Mouse (Mus musculus) erythroblast, embryonic 14.5 days (primary cell): ENCODE measurements around the gene Micall1. TPM values are rescaled to one million over a fixed set of nuclear protein-coding genes. Genes with fewer than 3 reads are reported as not detected.

Experiments
- H3K27me3 ChIP-seq: 2 replicates; pipeline ENCODE4 v1.6.1; 2012; ENCODE audit warnings: inconsistent platforms; ENCODE audit not compliant: control insufficient read depth
- H3K36me3 ChIP-seq: 2 replicates; pipeline ENCODE4 v1.6.1; 2012; ENCODE audit warnings: mild to moderate bottlenecking, inconsistent platforms; ENCODE audit not compliant: control insufficient read depth
- H3K4me1 ChIP-seq: 2 replicates; pipeline ENCODE4 v1.6.1; 2012; ENCODE audit warnings: inconsistent platforms; ENCODE audit not compliant: control insufficient read depth
- H3K4me3 ChIP-seq: replicated peaks from 2 replicates; pipeline ENCODE3; 2012; ENCODE audit warnings: moderate library complexity, mild to moderate bottlenecking, inconsistent platforms
- H3K9me3 ChIP-seq: 2 replicates; pipeline ENCODE4 v1.6.1; 2012; ENCODE audit warnings: low read length, inconsistent platforms, mixed read lengths; ENCODE audit not compliant: control insufficient read depth
- GATA1 ChIP-seq: IDR thresholded peaks from 2 replicates; pipeline ENCODE4 v1.6.1; 2012; ENCODE audit warnings: low read length, inconsistent platforms, mixed read lengths
- TAL1 ChIP-seq: IDR thresholded peaks from 3 replicates; pipeline ENCODE4 v1.6.1; 2012; ENCODE audit warnings: low read length, inconsistent platforms, mixed read lengths
- polyA plus RNA-seq: library from polyadenylated mRNA; stranded (reverse); fragments of >175 nt; gene quantifications from 2 replicates; pipeline ENCODE4 v1.2.3, GENCODE M21; 2012

Gene Micall1
- polyA plus RNA-seq, 1 experiment, result 0.09 TPM

GRCm38 (mm10) chr15:79095483-79095882, 13.2 kb upstream of the Micall1 start:
- H3K27me3 ChIP-seq, result no peaks in the 10 kb centered on the region; the same call in 1 of the 2 replicates
- no peaks in the 10 kb centered on the region for H3K9me3 ChIP-seq
- TF ChIP-seq TAL1 (no peak), GATA1 (no peak)
- H3K4me3 ChIP-seq, result no peak overlapping the region
- peaks cover 17% of the 10 kb centered on the region for H3K4me1 ChIP-seq
- peaks cover 63% of the 10 kb centered on the region for H3K36me3 ChIP-seq

- Histone ChIP-seq H3K4me1 (peaks cover 17% of the 10 kb centered on the region), H3K27me3 (no peaks in the 10 kb centered on the region; the same call in 1 of the 2 replicates), H3K36me3 (peaks cover 52% of the 10 kb centered on the region), H3K9me3 (no peaks in the 10 kb centered on the region), H3K4me3 (no peak overlapping the region)
- TF ChIP-seq GATA1 (no peak), TAL1 (no peak)
Observed at GRCm38 (mm10) chr15:79096556-79096955, 12.1 kb upstream of the Micall1 start.

GRCm38 (mm10) chr15:79097135-79097534, 11.6 kb upstream of the Micall1 start:
- H3K9me3 ChIP-seq, result no peaks in the 10 kb centered on the region
- TF ChIP-seq TAL1 (no peak), GATA1 (no peak)
- H3K4me1 ChIP-seq, result peaks cover 17% of the 10 kb centered on the region
- peaks cover 47% of the 10 kb centered on the region for H3K36me3 ChIP-seq
- no peaks in the 10 kb centered on the region; the same call in 1 of the 2 replicates for H3K27me3 ChIP-seq
- no peak overlapping the region for H3K4me3 ChIP-seq

- Histone ChIP-seq H3K27me3 (no peaks in the 10 kb centered on the region; the same call in 1 of the 2 replicates), H3K36me3 (peaks cover 42% of the 10 kb centered on the region), H3K4me1 (peaks cover 17% of the 10 kb centered on the region), H3K9me3 (no peaks in the 10 kb centered on the region), H3K4me3 (no peak overlapping the region)
- TF ChIP-seq TAL1 (no peak), GATA1 (no peak)
Observed at GRCm38 (mm10) chr15:79097611-79098025, 11.1 kb upstream of the Micall1 start.

GRCm38 (mm10) chr15:79098220-79098619, 10.5 kb upstream of the Micall1 start:
- Histone ChIP-seq H3K27me3 (no peaks in the 10 kb centered on the region; the same call in 1 of the 2 replicates), H3K4me1 (peaks cover 17% of the 10 kb centered on the region), H3K9me3 (no peaks in the 10 kb centered on the region), H3K36me3 (peaks cover 36% of the 10 kb centered on the region), H3K4me3 (no peak overlapping the region)
- no peak for TF ChIP-seq TAL1
- no peak for TF ChIP-seq GATA1

GRCm38 (mm10) chr15:79098868-79099267, 9.8 kb upstream of the Micall1 start:
- H3K27me3 ChIP-seq, result no peaks in the 10 kb centered on the region; the same call in 1 of the 2 replicates
- H3K4me3 ChIP-seq, result no peak overlapping the region
- H3K4me1 ChIP-seq, result peaks cover 17% of the 10 kb centered on the region
- H3K9me3 ChIP-seq, result no peaks in the 10 kb centered on the region
- H3K36me3 ChIP-seq, result peaks cover 29% of the 10 kb centered on the region
- TF ChIP-seq GATA1 (no peak), TAL1 (no peak)

- H3K4me3 ChIP-seq, result no peak overlapping the region
- no peaks in the 10 kb centered on the region for H3K9me3 ChIP-seq
- no peaks in the 10 kb centered on the region; the same call in 1 of the 2 replicates for H3K27me3 ChIP-seq
- H3K4me1 ChIP-seq, result peaks cover 17% of the 10 kb centered on the region
- H3K36me3 ChIP-seq, result peaks cover 23% of the 10 kb centered on the region
- no peak for TF ChIP-seq GATA1
- no peak for TF ChIP-seq TAL1
Observed at GRCm38 (mm10) chr15:79099456-79099855, 9.2 kb upstream of the Micall1 start.

- TF ChIP-seq TAL1 (no peak), GATA1 (no peak)
- no peak overlapping the region for H3K4me3 ChIP-seq
- H3K4me1 ChIP-seq, result peaks cover 23% of the 10 kb centered on the region
- H3K27me3 ChIP-seq, result no peaks in the 10 kb centered on the region; the same call in 1 of the 2 replicates
- H3K36me3 ChIP-seq, result peaks cover 16% of the 10 kb centered on the region
- no peaks in the 10 kb centered on the region for H3K9me3 ChIP-seq
Observed at GRCm38 (mm10) chr15:79100391-79100790, 8.3 kb upstream of the Micall1 start.

- no peaks in the 10 kb centered on the region for H3K9me3 ChIP-seq
- H3K4me3 ChIP-seq, result no peak overlapping the region
- peaks cover 31% of the 10 kb centered on the region for H3K4me1 ChIP-seq
- H3K36me3 ChIP-seq, result peaks cover 4% of the 10 kb centered on the region
- TF ChIP-seq TAL1 (no peak), GATA1 (no peak)
- H3K27me3 ChIP-seq, result no peaks in the 10 kb centered on the region; the same call in 1 of the 2 replicates
Observed at GRCm38 (mm10) chr15:79101531-79101930, 7.2 kb upstream of the Micall1 start.

GRCm38 (mm10) chr15:79103264-79103663, 5.4 kb upstream of the Micall1 start:
- Histone ChIP-seq H3K27me3 (peaks cover 1% of the 10 kb centered on the region), H3K4me1 (peaks cover 28% of the 10 kb centered on the region), H3K4me3 (no peak overlapping the region), H3K36me3 (no peaks in the 10 kb centered on the region), H3K9me3 (no peaks in the 10 kb centered on the region)
- TF ChIP-seq TAL1 (no peak), GATA1 (no peak)
